Mouse (Mus musculus) testis, adult 2 months (tissue): ENCODE data around the gene Ttll9.

ENCODE experiments used
- CTCF ChIP-seq: fragments of 200-500 bp; IDR thresholded peaks from 2 replicates; pipeline ENCODE4 v1.5.1; 2012; ENCODE audit warnings: low read depth, mild to moderate bottlenecking, inconsistent platforms, low read length, moderate library complexity; ENCODE audit not compliant: control insufficient read depth, insufficient read depth, insufficient replicate concordance
- POLR2A ChIP-seq: fragments of 200-500 bp; IDR thresholded peaks from 2 replicates; pipeline ENCODE4 v1.6.1; 2012; ENCODE audit warnings: low read depth, mild to moderate bottlenecking, inconsistent platforms, low read length, moderate library complexity; ENCODE audit not compliant: control insufficient read depth

DNA sequence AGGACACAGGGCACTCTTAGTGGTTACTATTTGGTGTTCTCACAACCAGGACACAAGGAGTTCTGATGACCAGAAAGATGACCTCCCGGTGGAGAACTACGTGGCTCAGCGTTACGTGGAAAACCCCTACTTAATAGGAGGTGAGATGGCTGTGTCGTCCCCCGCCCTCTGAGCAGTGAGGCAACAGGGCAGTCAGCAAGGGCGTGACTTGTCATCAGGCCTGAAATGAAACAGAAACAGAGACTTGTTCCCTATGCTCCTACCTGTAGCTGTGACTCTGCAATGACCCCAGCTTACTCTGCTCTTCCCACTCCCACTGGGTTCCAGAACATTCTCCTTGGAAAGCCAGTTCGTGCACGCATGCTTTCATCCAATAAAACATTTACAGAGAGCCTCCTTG is 29.2 kb downstream of the Ttll9 start:
- TF ChIP-seq POLR2A, result no peak
- no peak for TF ChIP-seq CTCF
